Mouse (Mus musculus) retina, postnatal 1 day (tissue): ENCODE measurements around the gene Trpm3.
A peak's percentile ranks its signal among the peaks of the same experiment; 100 is the strongest.
"Not testable (repeated sequence)": the region's sequence is repeated elsewhere in the genome, so short reads cannot be mapped to it uniquely, and the experiment has no call there.

Experiments used
- DNase-seq: peaks from one replicate; pipeline ENCODE4 v3.0.0-alpha.2; 2012

Trpm3 gene

GRCm38 (mm10) chr19:22768242-22768641, 629.4 kb downstream of the Trpm3 start:
- no peak for DNase-seq

GRCm38 (mm10) chr19:22775191-22775695, 636.4 kb downstream of the Trpm3 start:
- DNase-seq, result no peak

DNA sequence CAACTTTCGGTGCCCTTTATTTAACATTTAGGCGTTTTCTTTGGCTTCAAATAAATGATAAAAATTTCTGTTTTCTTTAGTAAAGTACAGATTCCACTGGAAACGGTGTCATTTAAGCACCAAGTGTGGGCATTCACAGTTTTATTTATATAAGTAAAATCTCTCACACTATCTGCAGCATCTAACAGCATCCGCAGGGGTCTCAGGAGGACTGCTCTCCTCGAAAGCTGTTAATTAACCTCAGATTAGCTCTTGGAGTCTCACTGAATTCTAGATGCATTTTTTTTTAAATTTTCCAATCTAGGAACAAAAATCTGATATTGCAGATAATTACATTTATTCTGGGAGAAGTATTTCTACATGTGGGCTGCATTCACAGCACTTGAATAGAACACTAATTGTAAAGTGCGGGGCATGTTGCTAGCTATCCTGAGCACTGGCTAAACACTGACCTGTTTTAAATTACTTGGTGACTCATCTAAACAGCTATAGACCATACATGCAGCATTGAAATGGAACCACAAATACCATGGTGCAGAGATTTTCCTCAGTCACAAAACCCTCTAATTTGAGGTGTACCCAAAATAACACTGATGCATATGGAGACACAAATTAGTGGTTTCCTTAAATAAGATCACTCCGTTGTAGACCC, 641.5 kb downstream of the Trpm3 start:
- DNase-seq, result no peak

DNA sequence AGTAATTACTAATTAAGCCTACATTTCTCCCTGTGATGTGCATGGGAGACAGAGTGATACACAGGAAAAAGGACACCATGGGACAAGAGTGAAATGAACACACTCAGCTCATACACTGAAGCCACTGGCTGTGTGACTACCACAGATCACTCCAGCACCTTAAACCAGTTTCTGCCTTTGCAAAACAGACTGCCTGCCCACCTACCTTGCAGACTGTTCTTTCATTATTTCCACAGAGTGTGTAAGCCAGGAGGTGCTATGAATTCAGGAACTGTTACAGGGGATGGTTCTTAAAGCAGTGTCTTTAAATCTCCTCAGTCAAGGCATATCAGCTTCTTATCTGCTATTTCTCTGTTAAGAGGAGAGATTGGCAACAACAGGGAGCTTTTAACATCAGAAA, 642.7 kb downstream of the Trpm3 start:
- DNase-seq, result no peak

GRCm38 (mm10) chr19:22783745-22784144, 644.9 kb downstream of the Trpm3 start:
- DNase-seq, result no peak

GRCm38 (mm10) chr19:22789753-22790152, 650.9 kb downstream of the Trpm3 start:
- no peak for DNase-seq

DNA sequence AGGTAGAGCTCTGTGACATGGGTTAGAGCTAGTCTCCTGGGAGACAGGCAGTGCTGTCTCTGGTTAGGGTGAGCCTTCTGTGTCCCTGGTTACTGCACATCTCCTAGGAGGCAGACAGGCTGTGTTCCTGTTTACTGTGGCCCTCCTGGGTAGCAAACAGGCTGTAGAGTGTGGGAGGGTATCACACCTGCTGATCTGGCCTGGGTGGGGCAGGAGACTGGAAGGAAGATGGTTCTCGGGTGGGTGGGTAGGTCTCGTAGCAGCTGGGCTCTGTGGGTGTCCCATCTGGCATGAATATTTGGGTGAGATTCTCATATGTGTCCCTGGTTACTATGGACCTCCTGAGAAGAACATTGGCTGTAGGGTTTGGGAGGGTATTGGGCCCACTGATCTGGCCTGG, 658.1 kb downstream of the Trpm3 start:
- DNase-seq, result no peak

GRCm38 (mm10) chr19:22800471-22800870, 661.6 kb downstream of the Trpm3 start:
- DNase-seq, result no peak

DNA sequence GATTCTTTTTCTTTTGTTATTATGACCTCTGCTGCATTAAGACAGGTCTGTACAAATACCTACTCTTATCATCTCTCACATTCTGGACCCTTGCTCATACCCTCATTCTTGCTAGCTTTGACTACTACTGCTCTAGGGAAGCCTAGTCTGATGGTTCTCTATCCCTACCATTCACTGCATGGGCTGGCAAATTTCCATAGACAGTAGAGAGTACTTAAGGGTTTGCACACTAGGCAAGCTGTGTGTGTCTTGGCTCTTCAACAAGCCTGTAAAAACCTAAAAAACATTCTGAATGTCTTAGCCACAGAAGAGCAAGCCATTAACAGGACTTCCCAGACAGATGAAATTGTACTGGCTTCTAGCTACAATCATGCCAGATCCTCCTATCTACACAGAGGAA, 664.5 kb downstream of the Trpm3 start:
- no peak for DNase-seq

- peak; percentile 51 for DNase-seq
These were observed 665.5 kb downstream of the Trpm3 start for GRCm38 (mm10) chr19:22804311-22804710.

DNA sequence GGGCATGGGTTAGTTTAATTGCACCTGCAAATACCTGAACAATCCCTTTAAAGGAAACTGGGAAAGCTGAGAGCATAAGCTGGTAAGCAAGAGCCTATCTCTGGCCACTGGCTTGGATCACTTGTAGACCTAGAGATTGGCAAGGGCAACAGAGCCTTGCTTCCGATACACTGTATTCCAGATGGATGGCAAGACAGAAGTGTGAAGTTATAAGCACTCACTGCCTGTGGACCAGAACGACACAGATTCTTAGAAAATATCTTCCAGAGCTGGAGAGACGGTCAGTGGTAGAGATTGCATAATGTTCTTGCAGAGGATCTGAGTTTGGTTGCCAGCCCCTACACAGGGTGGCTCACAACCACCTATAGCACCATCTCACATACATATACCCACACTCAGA, 671.4 kb downstream of the Trpm3 start:
- no peak for DNase-seq

DNA sequence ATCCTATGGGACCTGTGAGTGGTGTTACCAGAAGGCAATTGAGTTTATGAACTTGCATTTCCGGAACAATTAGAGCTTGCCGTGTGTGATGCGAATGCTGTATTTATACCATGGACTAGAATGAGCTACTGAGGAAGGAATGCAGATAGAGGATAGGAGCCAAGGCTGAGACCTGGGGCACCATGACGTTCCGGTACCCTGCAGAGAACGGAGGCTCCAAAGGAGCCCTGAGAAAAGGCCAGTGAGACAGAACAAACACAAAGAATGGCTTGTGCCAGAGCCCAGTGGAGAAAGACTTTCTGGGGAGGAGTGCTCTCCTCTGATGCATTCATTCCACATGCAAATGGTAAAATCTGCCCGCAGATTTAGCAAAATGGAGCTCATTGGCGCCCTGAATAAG, 682.9 kb downstream of the Trpm3 start:
- DNase-seq, result no peak

GRCm38 (mm10) chr19:22823491-22823981, 684.7 kb downstream of the Trpm3 start:
- peak; percentile 92 for DNase-seq

DNA sequence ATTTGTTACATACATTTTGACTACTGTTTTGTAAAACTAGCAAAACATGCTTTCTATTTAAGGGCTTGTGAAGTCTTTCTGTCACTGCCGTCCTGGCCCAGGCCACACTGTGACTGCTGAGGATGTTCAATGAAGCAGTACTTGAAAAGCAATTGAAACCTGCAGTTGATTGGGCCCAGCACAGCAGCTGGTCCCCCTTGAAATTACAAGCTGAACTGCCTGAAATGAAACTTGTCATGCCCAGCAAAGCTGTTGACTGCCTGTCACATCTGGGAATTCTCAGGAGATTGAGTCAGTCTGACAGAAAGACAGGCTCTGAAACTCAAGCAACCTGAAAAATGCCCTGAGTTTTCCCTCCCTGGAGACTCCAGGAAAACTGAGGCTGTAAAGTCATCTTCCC, 687.0 kb downstream of the Trpm3 start:
- DNase-seq, result peak; percentile 37

- DNase-seq, result no peak
These were observed 689.4 kb downstream of the Trpm3 start for GRCm38 (mm10) chr19:22828198-22828742.

DNA sequence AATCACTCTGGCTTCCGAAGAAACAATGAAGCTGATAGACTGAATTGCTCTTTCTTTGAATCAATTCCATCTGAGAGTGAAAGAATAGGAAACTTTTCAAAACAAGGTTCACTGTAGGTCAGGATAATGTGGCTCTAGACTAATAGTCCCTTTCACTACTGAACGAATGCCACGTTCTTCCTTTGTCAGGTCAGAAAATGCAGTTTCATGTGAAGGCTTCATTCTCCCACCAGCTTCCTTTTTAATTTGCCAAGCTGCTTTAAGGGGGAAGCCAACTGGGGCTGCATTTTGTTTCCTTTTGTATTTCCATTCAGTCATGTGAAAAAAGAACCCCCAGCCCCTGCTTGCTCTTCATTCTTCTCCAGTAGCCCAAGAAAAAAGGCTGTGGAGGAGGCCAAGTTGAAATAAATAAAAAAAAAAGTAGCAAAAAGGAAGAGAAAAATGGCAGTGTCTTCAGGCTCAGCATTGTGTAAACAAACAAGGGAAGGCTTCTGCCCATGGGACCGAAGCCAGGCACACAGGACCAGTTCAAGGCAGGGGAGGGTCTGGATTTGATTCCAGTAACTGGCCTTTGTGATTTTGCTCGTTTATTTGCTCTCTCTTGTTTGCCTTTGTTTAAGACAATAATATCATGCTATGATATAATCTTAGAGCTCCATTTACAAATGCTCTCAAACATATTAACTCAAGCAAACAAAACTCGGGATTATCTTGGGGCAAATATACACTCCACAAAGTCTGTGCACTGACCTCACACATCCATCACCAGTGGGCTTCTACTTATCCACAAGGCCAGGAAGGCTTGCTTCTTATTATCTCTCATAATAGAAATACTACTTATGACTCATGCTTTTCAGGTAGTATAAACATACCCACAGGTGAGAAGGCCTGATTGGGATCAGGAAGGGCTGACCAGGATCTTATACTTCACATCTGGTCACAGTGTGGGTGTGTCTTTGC, 702.5 kb downstream of the Trpm3 start:
- no peak for DNase-seq

GRCm38 (mm10) chr19:22842697-22843096, 703.9 kb downstream of the Trpm3 start:
- no peak for DNase-seq

DNA sequence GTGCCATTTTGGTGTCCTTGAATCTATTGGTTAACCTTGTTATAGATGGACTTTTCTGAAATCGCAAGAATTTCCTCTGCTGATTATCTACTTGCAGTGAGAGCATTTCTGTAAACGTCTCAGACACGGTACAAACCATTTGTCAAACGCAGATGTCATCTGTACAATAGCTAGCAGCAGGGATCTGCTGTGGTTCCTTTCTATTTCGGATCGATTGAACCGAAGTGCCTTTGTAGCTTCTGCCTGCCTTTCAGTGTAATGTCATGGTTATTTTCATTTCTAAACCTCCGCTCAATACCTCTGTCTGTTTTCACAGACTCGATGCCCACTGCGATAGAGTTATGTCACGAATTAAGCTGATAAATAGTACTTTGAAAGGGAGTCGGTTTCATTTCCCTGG, 708.9 kb downstream of the Trpm3 start:
- no peak for DNase-seq

DNA sequence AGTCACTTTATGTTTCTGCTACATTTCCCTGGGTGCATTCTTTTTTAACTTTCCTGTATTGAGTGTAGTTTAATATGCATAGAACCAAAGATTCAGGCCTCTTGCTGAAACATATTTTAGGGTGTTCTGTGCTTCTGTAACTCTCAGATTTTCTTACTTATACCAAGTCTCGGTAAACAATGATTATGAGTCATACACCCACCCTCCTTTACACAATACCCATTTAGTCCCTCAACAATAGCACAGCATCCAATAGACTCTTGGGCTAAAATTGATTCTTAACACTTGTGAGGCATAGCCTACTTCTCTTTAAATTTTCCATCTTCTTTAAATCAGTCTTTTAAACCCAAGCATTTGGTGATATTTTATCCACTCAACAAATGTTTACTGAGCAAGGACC, 709.4 kb downstream of the Trpm3 start:
- DNase-seq, result no peak

DNA sequence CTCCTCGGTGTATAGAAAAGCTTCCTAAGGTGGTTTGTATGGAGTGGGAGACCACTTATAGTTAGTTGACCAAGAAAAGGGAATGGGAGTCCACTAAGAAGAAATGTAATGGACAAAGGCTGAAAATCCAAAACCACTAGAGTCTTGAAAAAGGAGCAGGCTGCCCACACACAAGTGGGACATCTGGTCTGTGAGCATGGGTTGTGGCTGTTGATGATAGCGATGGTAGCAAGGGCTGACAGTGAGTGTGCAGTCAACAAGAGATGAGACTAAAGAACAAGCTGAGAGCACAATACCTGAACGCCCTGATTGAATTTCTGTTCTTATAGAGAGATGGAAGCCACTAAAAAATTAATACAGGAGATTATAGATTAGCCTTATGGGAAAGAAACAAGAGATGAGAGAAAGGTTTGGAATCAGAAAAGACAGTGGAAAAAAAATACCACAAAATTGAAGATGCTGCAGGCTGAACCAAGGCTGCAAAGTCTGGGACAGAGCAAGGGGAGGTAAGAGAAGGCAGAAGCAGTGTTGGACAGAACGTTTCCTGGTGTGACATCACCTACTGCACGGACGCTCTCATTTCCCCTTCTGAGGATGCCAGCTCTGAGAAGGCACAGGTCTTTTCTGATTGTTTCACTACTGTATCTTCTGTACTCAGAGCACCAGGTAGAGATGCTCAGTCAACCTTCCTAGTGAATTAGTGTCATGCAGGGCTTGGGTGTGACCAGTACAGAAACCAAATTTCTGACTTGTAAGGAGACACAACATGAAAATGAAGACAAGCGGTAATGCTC, 710.1 kb downstream of the Trpm3 start:
- DNase-seq, result no peak

DNA sequence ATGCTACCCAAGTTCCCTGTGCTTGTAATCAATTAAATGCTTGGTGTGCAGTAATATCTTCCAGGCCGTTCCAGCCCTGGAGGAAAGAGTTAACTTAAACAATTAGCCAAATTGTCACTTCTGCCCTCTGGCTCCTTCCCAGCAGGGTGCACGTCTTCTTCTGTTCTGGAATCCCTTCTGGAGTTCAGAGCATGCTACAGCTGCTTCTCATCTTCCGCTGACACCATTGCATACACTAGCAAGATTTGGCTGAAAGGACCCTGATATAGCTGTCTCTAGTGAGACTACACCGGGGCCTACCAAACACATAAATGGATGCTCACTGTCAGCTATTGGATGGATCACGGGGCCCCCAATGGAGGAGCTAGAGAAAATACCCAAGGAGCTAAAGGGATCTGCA, 712.6 kb downstream of the Trpm3 start:
- DNase-seq, result not testable (repeated sequence)

- no peak for DNase-seq
These were observed 720.8 kb downstream of the Trpm3 start for GRCm38 (mm10) chr19:22859644-22860043.

GRCm38 (mm10) chr19:22867456-22867855, 728.6 kb downstream of the Trpm3 start:
- DNase-seq, result no peak
